Mouse (Mus musculus): ENCODE measurements around the gene Ccdc88a.

DNA sequence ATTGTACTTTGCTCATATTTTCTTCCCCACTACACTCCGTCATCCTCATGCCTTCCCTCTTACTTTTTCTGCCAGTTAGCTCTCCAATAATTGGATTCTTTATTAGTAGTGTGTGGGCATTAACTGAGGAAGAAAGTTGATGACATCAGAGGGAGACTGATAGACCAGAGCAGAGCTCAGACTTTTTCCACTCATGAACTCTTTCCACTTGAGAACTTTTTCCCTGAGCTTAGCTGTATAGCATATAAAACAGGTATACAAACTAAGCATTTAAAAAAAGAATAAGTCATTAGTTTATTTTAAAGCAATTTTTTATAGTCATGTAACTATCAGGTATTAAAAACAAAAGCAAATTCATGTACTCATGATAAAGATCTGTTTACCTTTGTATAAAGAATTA is 5.3 kb downstream of the Ccdc88a start:
- TF ChIP-seq POLR2A (IDR thresholded peaks at IDR 0.05; ENCODE audit: control insufficient read depth, low read depth, low read length) (no peak), CTCF (IDR thresholded peaks at IDR 0.05; ENCODE audit: control insufficient read depth, insufficient read depth, insufficient replicate concordance, low read depth, low read length) (no peak)
